Mouse (Mus musculus) kidney, adult 10 weeks (tissue): ENCODE data around the gene Rtn4rl1. TPM values are rescaled to one million over a fixed set of nuclear protein-coding genes. Genes with fewer than 3 reads are reported as not detected.

Experiments used
- polyA plus RNA-seq: library from polyadenylated mRNA; stranded (reverse); fragments of 350-450 nt; fragmentation: Illumina TruSeq; extraction: RNeasy Lipid Tissue Mini Kit (QIAGEN cat#74804); gene quantifications from one replicate; pipeline ENCODE4 v1.2.3, GENCODE M21; 2014; ENCODE audit warnings: low read depth, low replicate concordance

The Rtn4rl1 gene
- 2.1 TPM for polyA plus RNA-seq

DNA sequence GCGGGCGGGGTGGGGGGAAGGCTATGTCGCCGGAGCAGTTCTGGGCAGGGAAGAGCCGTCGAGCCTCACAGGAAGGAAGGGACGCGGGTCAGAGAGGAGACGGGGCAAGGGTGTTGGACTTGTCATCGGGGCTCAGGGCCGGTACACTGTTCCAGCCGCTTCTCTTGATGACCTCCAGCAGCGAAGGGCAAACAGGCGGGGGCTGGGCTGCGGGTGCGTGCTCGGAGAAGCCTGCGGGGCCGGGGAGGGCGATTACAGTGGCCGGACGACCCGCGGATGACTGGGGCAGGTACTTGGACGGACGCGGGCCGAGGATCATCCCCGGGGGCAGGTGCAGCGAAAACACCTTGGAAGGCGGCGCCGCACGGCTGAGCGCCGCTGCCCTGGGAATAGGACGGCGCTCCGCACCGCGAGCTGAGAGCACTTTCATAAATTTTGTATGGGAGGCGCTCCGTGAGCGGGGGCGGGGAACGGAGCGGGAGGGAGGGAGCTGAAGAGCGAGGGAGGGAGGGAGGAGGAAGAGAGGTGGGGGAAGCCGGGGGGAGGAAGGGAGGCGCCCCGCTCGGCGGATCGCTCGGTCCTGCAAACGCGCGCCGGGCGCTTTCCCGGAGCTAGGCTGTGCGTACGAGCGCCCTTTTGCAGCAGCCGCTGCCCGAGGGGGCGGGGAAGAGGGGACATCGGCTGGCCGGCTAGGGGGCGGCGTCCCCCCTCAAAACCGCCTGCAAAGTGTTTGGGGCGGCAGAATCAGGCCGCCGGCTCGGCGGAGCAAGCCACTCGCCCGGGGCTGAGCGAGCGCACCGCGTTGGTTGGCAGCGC is at the start of gene Rtn4rl1:
TSS of gene Rtn4rl1 (plus strand) at position 528 of the 816 bp plus-strand sequence.

DNA sequence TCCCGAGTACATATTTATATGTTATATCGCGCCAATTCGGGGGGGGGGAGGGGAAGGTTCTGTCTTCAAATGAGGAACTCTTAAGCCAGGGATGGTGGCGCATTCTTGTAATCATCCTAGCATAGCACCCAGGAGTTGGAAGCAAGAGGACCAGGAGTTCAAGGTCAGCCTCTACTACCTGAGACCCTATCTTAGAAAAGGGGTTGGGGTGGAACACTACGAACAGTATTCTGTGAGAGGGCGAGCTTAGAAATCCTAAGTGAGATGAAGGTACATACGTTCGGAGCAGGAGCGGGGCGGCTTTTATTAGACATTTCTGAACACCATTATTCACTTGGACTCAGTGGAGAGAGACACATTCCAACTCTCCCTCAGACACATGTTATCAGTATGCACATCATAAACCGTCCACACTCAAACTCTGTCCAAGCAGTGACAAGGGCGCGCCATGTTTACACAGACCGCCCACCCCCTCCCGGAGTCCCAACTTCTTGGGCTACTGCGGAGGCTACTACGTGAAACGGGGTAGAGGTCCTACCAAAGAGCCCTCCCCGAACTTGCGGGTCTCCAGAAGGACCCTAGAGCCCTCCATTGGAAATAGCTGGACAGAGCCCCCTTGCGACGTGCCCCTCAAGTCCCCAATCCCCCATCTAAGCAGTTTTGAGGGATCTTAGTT is 24.0 kb upstream of the Rtn4rl1 start, which contains the start of gene Hic1:
TSS of gene Hic1 (minus strand) at position 115 of the 676 bp plus-strand sequence.

DNA sequence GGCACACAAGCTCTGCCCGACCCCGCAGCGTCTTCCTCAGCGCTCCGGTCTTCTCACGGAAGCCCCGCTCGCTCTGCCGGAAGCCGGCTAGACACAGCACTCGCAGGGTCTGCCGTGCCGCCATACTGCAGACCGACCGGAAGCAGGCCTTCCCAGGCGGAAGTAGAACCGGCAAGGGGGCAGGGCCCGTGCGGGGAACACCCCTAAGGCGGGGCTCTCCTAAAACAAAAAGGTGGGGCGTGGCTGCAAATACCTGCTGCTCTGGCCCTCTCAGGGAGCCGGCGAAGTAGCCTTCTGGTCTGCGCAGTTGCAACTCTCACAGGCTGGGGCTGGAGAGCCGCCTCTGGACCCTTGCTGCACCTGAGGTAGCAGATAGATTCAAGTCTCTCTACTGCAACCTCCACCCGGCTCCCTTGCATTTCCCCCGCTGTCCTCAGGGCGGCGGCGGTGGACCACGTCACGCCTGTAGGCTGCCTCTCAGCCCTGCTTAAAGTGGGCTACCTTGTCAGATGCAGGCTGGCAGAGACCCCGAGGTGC is 14.8 kb upstream of the Rtn4rl1 start, which contains the start of gene Ovca2:
TSS of gene Ovca2 (minus strand) at position 164 of the 537 bp plus-strand sequence.

DNA sequence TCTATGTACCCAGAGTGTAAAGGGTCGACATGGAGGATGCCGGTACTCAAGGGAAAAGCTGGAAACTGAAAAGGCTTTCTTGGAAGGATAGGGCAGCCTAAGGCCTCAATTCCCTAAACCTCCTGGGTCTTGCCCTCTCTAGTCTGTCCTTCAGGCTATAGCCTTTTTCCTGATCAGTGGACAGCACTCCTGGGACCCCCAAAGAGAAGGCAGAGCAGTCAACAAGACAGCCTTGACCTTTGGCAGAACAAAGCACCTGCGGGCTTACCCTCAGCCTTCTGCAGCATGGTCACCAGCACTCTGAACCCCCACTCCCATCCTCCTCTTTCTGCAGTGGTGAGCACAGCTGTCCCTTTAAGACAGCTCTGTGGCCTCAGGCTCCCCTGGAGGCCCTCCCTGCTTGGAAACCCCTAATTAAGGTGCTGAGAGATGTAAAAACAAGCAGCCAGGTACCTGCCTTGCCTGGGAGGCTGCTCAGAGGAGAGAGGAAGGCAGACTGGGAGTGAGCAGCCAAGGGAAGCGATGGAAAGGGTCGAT is 2.6 kb upstream of the Rtn4rl1 start, which contains the start of gene Dph1:
TSS of gene Dph1 (minus strand) at position 337 of the 537 bp plus-strand sequence.

Other genes starting within 250 kb of the Rtn4rl1 start
- gene Hic1, start 24.3 kb upstream of the Rtn4rl1 start, polyA plus RNA-seq, result 0.28 TPM
- 21.4 TPM for gene Ovca2, start 14.9 kb upstream of the Rtn4rl1 start, polyA plus RNA-seq
- 1.5 TPM for gene Dph1, start 2.5 kb upstream of the Rtn4rl1 start, polyA plus RNA-seq
- 33.1 TPM for gene Rpa1, start 154.5 kb downstream of the Rtn4rl1 start, polyA plus RNA-seq
- 6.0 TPM for gene Smyd4, start 154.7 kb downstream of the Rtn4rl1 start, polyA plus RNA-seq
- 0.89 TPM for gene Serpinf1, start 228.9 kb downstream of the Rtn4rl1 start, polyA plus RNA-seq
- gene Serpinf2, start 245.8 kb downstream of the Rtn4rl1 start, polyA plus RNA-seq, result 6.8 TPM